Mouse (Mus musculus) hindbrain, postnatal 0 days (tissue): ENCODE results near the gene Hist1h2bb. TPM values are rescaled to one million over a fixed set of nuclear protein-coding genes. Genes with fewer than 3 reads are reported as not detected.
"Not testable (repeated sequence)": the region's sequence is repeated elsewhere in the genome, so short reads cannot be mapped to it uniquely, and the experiment has no call there.

Source experiments
- ATAC-seq: fragments of 200-750 bp; cut with Nextera tagmentation; 2 replicates; pipeline ENCODE4 v1.8.0; 2017; ENCODE audit warnings: mild to moderate bottlenecking, moderate TSS enrichment, moderate library complexity
- DNase-seq: peaks from one replicate; pipeline ENCODE4 v3.0.0-alpha.2; 2015; ENCODE audit warnings: low spot score
- H3K27ac ChIP-seq: fragments of 300-500 bp; sonication (generic); 2 replicates; pipeline ENCODE4 v1.5.1; 2014; ENCODE audit warnings: mild to moderate bottlenecking
- H3K27me3 ChIP-seq: fragments of 300-500 bp; sonication (generic); 2 replicates; pipeline ENCODE4 v1.6.1; 2014; ENCODE audit warnings: low read length, mixed read lengths; ENCODE audit not compliant: insufficient read depth
- H3K36me3 ChIP-seq: fragments of 300-500 bp; sonication (generic); 2 replicates; pipeline ENCODE4 v1.6.1; 2014; ENCODE audit warnings: low read length, mixed read lengths; ENCODE audit not compliant: insufficient read depth
- H3K4me1 ChIP-seq: fragments of 300-500 bp; sonication (generic); 2 replicates; pipeline ENCODE4 v1.6.1; 2014; ENCODE audit warnings: antibody characterized with exemption, low read length, mixed read lengths; ENCODE audit not compliant: insufficient read depth
- H3K4me2 ChIP-seq: fragments of 300-500 bp; sonication (generic); 2 replicates; pipeline ENCODE4 v1.6.1; 2014; ENCODE audit warnings: low read depth, mild to moderate bottlenecking, low read length, moderate library complexity, mixed read lengths
- H3K4me3 ChIP-seq: fragments of 300-500 bp; sonication (generic); 2 replicates; pipeline ENCODE4 v1.5.1; 2014; ENCODE audit warnings: low read length
- H3K9ac ChIP-seq: fragments of 300-500 bp; sonication (generic); replicated peaks from 2 replicates; pipeline ENCODE4 v1.6.1; 2014; ENCODE audit warnings: mild to moderate bottlenecking, low read length, moderate library complexity, mixed read lengths
- H3K9me3 ChIP-seq: fragments of 300-500 bp; sonication (generic); 2 replicates; pipeline ENCODE4 v1.6.1; 2016; ENCODE audit warnings: low read length, mixed read lengths
- CTCF ChIP-seq: IDR thresholded peaks from 2 replicates; pipeline ENCODE4 v1.5.1; 2016; ENCODE audit warnings: antibody characterized with exemption, control low read depth, low read depth
- WGBS: fragments of 180-500 bp; shearing (Covaris S2); extraction: QIAGEN DNeasy Blood & Tissue Kit; methylation state at CpG from one replicate; pipeline ENCODE4 v1.1.7; 2014; 5-methylcytosine and 5-hydroxymethylcytosine counted together
- polyA plus RNA-seq: library from polyadenylated mRNA; unstranded; fragments of >200 nt; fragmentation: Nextera tagmentation; extraction: Ambion mirVana; gene quantifications from 2 replicates; pipeline ENCODE4 v1.2.1, GENCODE M21; 2015
- total RNA-seq: library from RNA; depleted of rRNA; stranded (reverse); fragments of >200 nt; gene quantifications from 2 replicates; pipeline ENCODE4 v1.2.3, GENCODE M21; 2014

Hist1h2bb gene
- total and polyA plus RNA-seq, 2 experiments from 2014 or later: 0.49 to 1,454 TPM

DNA sequence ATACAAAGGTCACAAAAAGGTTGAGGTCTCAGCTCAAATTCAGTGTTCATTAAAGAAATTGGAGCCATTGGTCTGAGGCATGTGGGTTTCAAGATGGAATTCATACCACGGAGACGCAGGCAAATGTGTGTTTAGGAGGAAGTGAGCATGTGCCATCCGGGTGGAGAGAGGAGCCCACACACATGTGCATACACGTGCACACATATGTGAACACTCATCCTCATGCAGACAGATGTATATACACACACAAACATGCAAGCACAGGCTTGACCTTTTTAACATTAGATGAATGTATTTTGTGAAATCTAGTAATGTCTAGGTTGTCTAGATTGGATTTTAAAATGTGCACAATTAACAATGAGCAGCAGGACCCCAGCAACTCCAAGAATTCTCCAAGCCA, 44.3 kb upstream of the Hist1h2bb start:
- Histone ChIP-seq H3K27me3 (no peaks in the 10 kb centered on the region), H3K9me3 (no peaks in the 10 kb centered on the region), H3K4me3 (no peak overlapping the region), H3K9ac (no peak overlapping the region), H3K4me1 (no peaks in the 10 kb centered on the region), H3K4me2 (no peak overlapping the region), H3K36me3 (no peaks in the 10 kb centered on the region), H3K27ac (no peak overlapping the region)
- 82% methylated on average over 4 of the region's 4 CpGs for WGBS
- ATAC-seq (no peak), DNase-seq (no peak)
- no peak for TF ChIP-seq CTCF

DNA sequence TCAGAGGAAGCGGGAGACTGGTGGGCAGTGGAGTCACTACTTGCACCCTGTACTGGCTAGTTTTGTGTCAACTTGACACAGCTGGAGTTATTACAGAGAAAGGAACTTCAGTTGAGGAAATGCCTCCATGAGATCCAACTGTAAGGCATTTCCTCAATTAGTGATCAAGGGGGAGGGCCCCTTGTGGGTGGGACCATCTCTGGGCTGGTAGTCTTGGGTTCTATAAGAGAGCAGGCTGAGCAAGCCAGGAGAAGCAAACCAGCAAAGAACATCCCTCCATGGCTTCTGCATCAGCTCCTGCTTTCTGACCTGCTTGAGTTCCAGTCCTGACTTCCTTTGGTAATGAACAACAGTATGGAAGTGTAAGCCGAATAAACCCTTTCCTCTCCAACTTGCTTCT, 43.7 kb upstream of the Hist1h2bb start:
- not testable (repeated sequence) for H3K27me3 ChIP-seq, DNase-seq, H3K4me3 ChIP-seq, ATAC-seq, H3K9ac ChIP-seq, H3K27ac ChIP-seq, H3K4me1 ChIP-seq, H3K9me3 ChIP-seq, H3K4me2 ChIP-seq, H3K36me3 ChIP-seq
- 89% methylated on average over 2 of the region's 2 CpGs for WGBS

DNA sequence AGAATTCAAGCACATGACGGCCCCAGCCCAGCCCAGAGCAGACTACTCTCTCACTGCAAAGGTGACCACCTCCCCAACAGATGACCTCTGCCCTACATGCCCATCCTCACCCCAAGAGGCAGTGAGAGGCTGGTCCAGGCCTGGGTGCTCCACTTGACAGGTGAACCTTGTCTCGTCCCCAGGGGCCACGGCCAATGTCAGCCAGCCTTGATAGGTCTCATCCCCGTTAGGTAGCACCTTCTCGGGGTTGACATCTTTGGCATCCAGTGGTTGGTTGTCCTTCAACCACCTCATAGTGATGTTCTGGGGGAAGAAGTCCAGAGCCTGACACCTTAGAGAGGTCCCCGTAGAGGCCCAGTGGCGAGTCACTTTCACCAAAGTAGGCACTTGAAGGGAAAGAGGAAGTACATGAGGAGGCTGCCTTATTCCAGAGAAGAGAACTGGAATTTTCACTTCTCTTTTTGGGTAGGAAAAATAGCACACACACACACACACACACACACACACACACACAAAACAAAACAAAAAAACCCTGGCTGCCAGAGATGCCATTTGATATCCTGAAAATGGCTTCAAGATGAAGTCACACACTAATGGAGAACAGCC, 40.7 kb upstream of the Hist1h2bb start:
- no peak for ATAC-seq
- no peaks in the 10 kb centered on the region for H3K36me3 ChIP-seq
- 94% methylated on average over 7 of the region's 7 CpGs for WGBS
- no peaks in the 10 kb centered on the region for H3K9me3 ChIP-seq
- H3K9ac ChIP-seq: no peak overlapping the region
- DNase-seq: no peak
- no peak for TF ChIP-seq CTCF
- no peaks in the 10 kb centered on the region for H3K27me3 ChIP-seq
- H3K27ac ChIP-seq: no peak overlapping the region
- no peaks in the 10 kb centered on the region for H3K4me1 ChIP-seq
- H3K4me2 ChIP-seq: no peak overlapping the region
- H3K4me3 ChIP-seq: no peak overlapping the region

DNA sequence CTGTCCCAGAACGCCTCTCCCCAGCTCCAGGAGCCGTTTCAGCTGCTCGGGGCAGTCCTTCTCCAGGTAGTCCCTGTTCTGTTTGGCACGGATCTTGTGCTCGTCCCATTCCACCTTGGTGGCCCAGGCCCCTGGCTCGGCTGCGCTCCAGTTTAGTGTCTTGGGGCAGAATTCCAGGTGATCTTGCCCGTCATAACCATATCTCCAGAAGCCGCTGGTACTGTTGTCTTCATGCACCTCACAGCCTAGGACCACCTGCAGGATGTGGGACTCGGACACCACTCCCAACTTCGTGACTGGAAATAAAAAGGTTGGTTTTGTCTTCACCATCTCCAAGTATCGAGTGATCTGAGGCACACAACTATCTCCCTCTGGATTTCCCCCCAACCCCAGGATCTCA, 39.8 kb upstream of the Hist1h2bb start:
- H3K27ac ChIP-seq: no peak overlapping the region
- ATAC-seq (no peak), DNase-seq (no peak)
- TF ChIP-seq CTCF: no peak
- H3K4me1 ChIP-seq: no peaks in the 10 kb centered on the region
- 96% methylated on average over 12 of the region's 12 CpGs for WGBS
- no peaks in the 10 kb centered on the region for H3K9me3 ChIP-seq
- H3K36me3 ChIP-seq: no peaks in the 10 kb centered on the region
- no peak overlapping the region for H3K4me2 ChIP-seq
- no peak overlapping the region for H3K4me3 ChIP-seq
- no peak overlapping the region for H3K9ac ChIP-seq
- H3K27me3 ChIP-seq: no peaks in the 10 kb centered on the region

DNA sequence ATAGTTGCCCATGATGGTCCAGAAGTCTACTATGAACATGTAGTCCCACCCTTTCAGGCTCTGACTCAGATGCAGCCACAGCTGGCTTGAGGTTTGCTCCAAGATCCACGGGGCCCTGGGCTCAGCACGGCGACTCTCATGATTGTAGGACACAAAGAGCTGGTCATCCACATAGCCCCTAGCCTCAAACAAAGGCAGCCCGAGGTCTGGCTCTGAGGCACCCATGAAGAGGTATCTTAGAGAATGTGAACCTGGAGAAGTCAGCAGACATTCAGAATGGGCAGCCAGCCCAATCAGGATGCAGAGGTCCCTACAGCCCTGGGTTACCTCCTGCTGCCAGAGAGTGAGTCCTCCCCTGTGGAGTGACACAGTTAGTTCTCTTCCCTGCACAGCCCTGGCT, 38.5 kb upstream of the Hist1h2bb start:
- Histone ChIP-seq H3K4me2 (no peak overlapping the region), H3K36me3 (no peaks in the 10 kb centered on the region), H3K27ac (no peak overlapping the region), H3K4me3 (no peak overlapping the region), H3K4me1 (no peaks in the 10 kb centered on the region), H3K9me3 (no peaks in the 10 kb centered on the region), H3K27me3 (no peaks in the 10 kb centered on the region), H3K9ac (no peak overlapping the region)
- no peak for ATAC-seq
- TF ChIP-seq CTCF: no peak
- DNase-seq: no peak
- 84% methylated on average over 4 of the region's 4 CpGs for WGBS

DNA sequence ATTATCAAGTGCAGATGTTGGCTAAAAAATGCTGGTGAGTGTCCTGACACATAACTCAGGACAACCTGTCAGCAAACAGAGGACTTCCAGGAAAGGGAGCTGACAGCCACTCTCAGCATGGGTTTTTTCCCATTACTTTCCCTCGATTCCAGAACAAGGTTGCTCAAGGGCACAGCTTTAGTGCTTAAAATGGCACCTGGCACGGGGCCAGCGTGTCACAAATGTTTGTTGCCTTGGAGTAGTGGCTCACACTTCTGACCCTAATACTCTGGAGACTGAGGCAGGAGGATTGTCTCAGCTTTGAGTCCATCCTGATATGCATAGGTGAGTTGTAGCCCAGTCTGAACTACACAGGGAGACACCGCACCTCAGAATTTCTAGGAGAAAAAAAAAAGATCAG, 37.9 kb upstream of the Hist1h2bb start:
- DNase-seq: no peak
- 73% methylated on average over 4 of the region's 4 CpGs for WGBS
- H3K4me1 ChIP-seq: no peaks in the 10 kb centered on the region
- H3K36me3 ChIP-seq: no peaks in the 10 kb centered on the region
- TF ChIP-seq CTCF: no peak
- H3K27ac ChIP-seq: no peak overlapping the region
- ATAC-seq: no peak
- H3K4me2 ChIP-seq: no peak overlapping the region
- H3K4me3 ChIP-seq: no peak overlapping the region
- no peaks in the 10 kb centered on the region for H3K27me3 ChIP-seq
- no peak overlapping the region for H3K9ac ChIP-seq
- no peaks in the 10 kb centered on the region for H3K9me3 ChIP-seq

DNA sequence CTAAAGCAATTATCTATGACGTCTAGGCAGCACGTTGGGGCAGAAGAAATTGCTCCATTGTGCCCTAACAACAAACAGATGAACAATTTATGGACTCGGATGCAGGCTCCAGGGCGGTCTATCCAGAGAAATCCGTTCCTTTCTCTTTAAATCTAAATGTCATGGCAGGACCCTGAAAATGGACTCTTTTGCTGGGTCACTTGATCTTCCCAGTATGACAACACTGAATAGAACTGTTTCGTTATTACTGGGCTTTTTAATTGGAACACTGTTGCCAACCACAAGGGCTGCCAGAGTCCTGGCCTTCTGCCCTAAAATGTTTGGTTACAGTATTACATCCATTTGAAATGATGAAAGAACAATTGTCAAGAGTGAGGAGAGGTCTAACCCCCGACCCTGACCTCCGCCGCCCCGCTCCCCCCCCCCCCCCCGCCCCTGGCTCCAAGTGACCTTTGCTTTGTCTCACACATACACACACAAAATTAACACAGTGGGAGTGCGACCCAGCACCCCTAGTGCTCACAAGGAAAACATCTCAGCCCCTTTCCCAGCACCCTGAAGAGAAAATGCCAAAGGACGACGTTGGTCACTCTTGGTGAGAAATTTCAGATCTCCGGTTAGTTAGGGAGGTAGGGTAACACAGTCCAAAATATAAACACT, 36.7 kb upstream of the Hist1h2bb start:
- Histone ChIP-seq H3K4me1 (no peaks in the 10 kb centered on the region), H3K27ac (peak overlapping the region; percentile 4; the same call in 1 of the 2 replicates), H3K9me3 (no peaks in the 10 kb centered on the region), H3K27me3 (no peaks in the 10 kb centered on the region), H3K9ac (peak overlapping the region; percentile 45), H3K4me3 (peak overlapping the region; percentile 36), H3K4me2 (peak overlapping the region; percentile 76), H3K36me3 (no peaks in the 10 kb centered on the region)
- TF ChIP-seq CTCF: no peak
- ATAC-seq (no peak), DNase-seq (peak; percentile 37)
- WGBS: 15% methylated on average over 14 of the region's 15 CpGs
